Mouse (Mus musculus) limb, embryonic 12.5 days (tissue): ENCODE results near the gene Tmem44. TPM values are rescaled to one million over a fixed set of nuclear protein-coding genes. Genes with fewer than 3 reads are reported as not detected.

ENCODE experiments used
- ATAC-seq: fragments of 200-750 bp; cut with Nextera tagmentation; 2 replicates; pipeline ENCODE4 v1.8.0; 2017; ENCODE audit warnings: low read depth, moderate TSS enrichment; ENCODE audit not compliant: insufficient number of reproducible peaks, insufficient read depth, low FRiP score, low TSS enrichment
- H3K27ac ChIP-seq: fragments of 300-500 bp; sonication (generic); 2 replicates; pipeline ENCODE4 v1.5.1; 2016; ENCODE audit warnings: mild to moderate bottlenecking, moderate library complexity
- H3K27me3 ChIP-seq: fragments of 300-500 bp; sonication (generic); 2 replicates; pipeline ENCODE4 v1.6.1; 2016; ENCODE audit warnings: mild to moderate bottlenecking, moderate library complexity
- H3K36me3 ChIP-seq: fragments of 300-500 bp; sonication (generic); 2 replicates; pipeline ENCODE4 v1.6.1; 2016; ENCODE audit warnings: mild to moderate bottlenecking, moderate library complexity
- H3K4me1 ChIP-seq: fragments of 300-500 bp; sonication (generic); replicated peaks from 2 replicates; pipeline ENCODE4 v1.6.1; 2016
- H3K4me2 ChIP-seq: fragments of 300-500 bp; sonication (generic); 2 replicates; pipeline ENCODE4 v1.6.1; 2016; ENCODE audit warnings: mild to moderate bottlenecking, moderate library complexity
- H3K4me3 ChIP-seq: fragments of 300-500 bp; sonication (generic); replicated peaks from 2 replicates; pipeline ENCODE4 v1.5.1; 2016; ENCODE audit warnings: mild to moderate bottlenecking
- H3K9ac ChIP-seq: fragments of 300-500 bp; sonication (generic); replicated peaks from 2 replicates; pipeline ENCODE4 v1.6.1; 2016; ENCODE audit warnings: mild to moderate bottlenecking, moderate library complexity
- H3K9me3 ChIP-seq: fragments of 300-500 bp; sonication (generic); 2 replicates; pipeline ENCODE4 v1.6.1; 2016; ENCODE audit warnings: mild to moderate bottlenecking, moderate library complexity
- WGBS: fragments of 180-500 bp; shearing (Covaris S2); methylation state at CpG from one replicate; pipeline ENCODE4 v1.1.7; 2016; 5-methylcytosine and 5-hydroxymethylcytosine counted together
- polyA plus RNA-seq: library from polyadenylated mRNA; unstranded; fragments of >200 nt; fragmentation: Nextera tagmentation; extraction: Ambion mirVana; gene quantifications from 2 replicates; pipeline ENCODE4 v1.2.1, GENCODE M21; 2016

Tmem44 gene
- polyA plus RNA-seq, 1 experiment from 2014 or later, result 27.5 TPM

GRCm38 (mm10) chr16:30549966-30550747 lies 485 bp downstream of the Tmem44 start:
- Histone ChIP-seq H3K27me3 (0 out of 2 replicates have a peak, but pooled peaks cover 7% of the 10 kb centered on the region), H3K9ac (peak overlapping the region; percentile 91), H3K27ac (0 out of 2 replicates have a peak overlapping the region, but pooled peaks have one; percentile 64), H3K4me2 (peak overlapping the region; percentile 65), H3K36me3 (peaks cover 16% of the 10 kb centered on the region), H3K4me1 (peaks cover 17% of the 10 kb centered on the region), H3K4me3 (peak overlapping the region; percentile 72), H3K9me3 (peaks cover 16% of the 10 kb centered on the region)
- under 1% methylated on average over 63 of the region's 63 CpGs for WGBS
- peak; percentile 88 for ATAC-seq

GRCm38 (mm10) chr16:30549516-30549915 lies 1.1 kb downstream of the Tmem44 start:
- no peak overlapping the region for H3K27ac ChIP-seq
- H3K9me3 ChIP-seq, result peaks cover 10% of the 10 kb centered on the region
- peaks cover 20% of the 10 kb centered on the region for H3K36me3 ChIP-seq
- H3K4me2 ChIP-seq, result peak overlapping the region; percentile 65
- no peak for ATAC-seq
- peak overlapping the region; percentile 72 for H3K4me3 ChIP-seq
- WGBS, result 83% methylated on average over 7 of the region's 7 CpGs
- no peak overlapping the region for H3K9ac ChIP-seq
- 0 out of 2 replicates have a peak, but pooled peaks cover 7% of the 10 kb centered on the region for H3K27me3 ChIP-seq
- peaks cover 17% of the 10 kb centered on the region for H3K4me1 ChIP-seq

GRCm38 (mm10) chr16:30548291-30548690 lies 2.4 kb downstream of the Tmem44 start:
- H3K4me2 ChIP-seq, result no peak overlapping the region
- no peak overlapping the region for H3K27ac ChIP-seq
- H3K9me3 ChIP-seq, result peaks cover 6% of the 10 kb centered on the region; the same call in 1 of the 2 replicates
- WGBS, result 81% methylated on average over 5 of the region's 5 CpGs
- no peak overlapping the region for H3K9ac ChIP-seq
- ATAC-seq, result no peak
- H3K4me3 ChIP-seq, result no peak overlapping the region
- peaks cover 17% of the 10 kb centered on the region for H3K4me1 ChIP-seq
- 0 out of 2 replicates have a peak, but pooled peaks cover 7% of the 10 kb centered on the region for H3K27me3 ChIP-seq
- peaks cover 28% of the 10 kb centered on the region for H3K36me3 ChIP-seq

GRCm38 (mm10) chr16:30544693-30545092 lies 5.9 kb downstream of the Tmem44 start:
- WGBS, result 81% methylated on average over 4 of the region's 4 CpGs
- no peak overlapping the region for H3K9ac ChIP-seq
- ATAC-seq, result no peak
- H3K4me3 ChIP-seq, result no peak overlapping the region
- H3K36me3 ChIP-seq, result peaks cover 38% of the 10 kb centered on the region
- peaks cover 14% of the 10 kb centered on the region for H3K4me1 ChIP-seq
- H3K27ac ChIP-seq, result no peak overlapping the region
- H3K4me2 ChIP-seq, result no peak overlapping the region
- H3K9me3 ChIP-seq, result peaks cover 6% of the 10 kb centered on the region; the same call in 1 of the 2 replicates
- H3K27me3 ChIP-seq, result 0 out of 2 replicates have a peak, but pooled peaks cover 7% of the 10 kb centered on the region

GRCm38 (mm10) chr16:30543386-30543785 lies 7.3 kb downstream of the Tmem44 start:
- H3K4me1 ChIP-seq, result 0 out of 2 replicates have a peak, but pooled peaks cover 7% of the 10 kb centered on the region
- H3K9ac ChIP-seq, result no peak overlapping the region
- peaks cover 6% of the 10 kb centered on the region; the same call in 1 of the 2 replicates for H3K9me3 ChIP-seq
- 89% methylated on average over 9 of the region's 9 CpGs for WGBS
- no peak for ATAC-seq
- H3K36me3 ChIP-seq, result peaks cover 38% of the 10 kb centered on the region
- no peaks in the 10 kb centered on the region for H3K27me3 ChIP-seq
- no peak overlapping the region for H3K4me2 ChIP-seq
- no peak overlapping the region for H3K27ac ChIP-seq
- no peak overlapping the region for H3K4me3 ChIP-seq

- peaks cover 38% of the 10 kb centered on the region for H3K36me3 ChIP-seq
- H3K9ac ChIP-seq, result no peak overlapping the region
- H3K4me1 ChIP-seq, result 0 out of 2 replicates have a peak, but pooled peaks cover 7% of the 10 kb centered on the region
- H3K27me3 ChIP-seq, result no peaks in the 10 kb centered on the region
- 78% methylated on average over 6 of the region's 6 CpGs for WGBS
- H3K4me2 ChIP-seq, result no peak overlapping the region
- peaks cover 6% of the 10 kb centered on the region; the same call in 1 of the 2 replicates for H3K9me3 ChIP-seq
- no peak overlapping the region for H3K4me3 ChIP-seq
- no peak overlapping the region for H3K27ac ChIP-seq
- no peak for ATAC-seq
Measured at GRCm38 (mm10) chr16:30542826-30543225, 7.8 kb downstream of the Tmem44 start.

- no peak overlapping the region for H3K27ac ChIP-seq
- 0 out of 2 replicates have a peak overlapping the region, but pooled peaks have one; percentile 37 for H3K9ac ChIP-seq
- no peaks in the 10 kb centered on the region for H3K9me3 ChIP-seq
- peak overlapping the region; percentile 22 for H3K4me3 ChIP-seq
- H3K4me1 ChIP-seq, result 0 out of 2 replicates have a peak, but pooled peaks cover 7% of the 10 kb centered on the region
- 53% methylated on average over 20 of the region's 20 CpGs for WGBS
- peak overlapping the region; percentile 42 for H3K4me2 ChIP-seq
- H3K36me3 ChIP-seq, result peaks cover 26% of the 10 kb centered on the region
- no peak for ATAC-seq
- no peaks in the 10 kb centered on the region for H3K27me3 ChIP-seq
Measured at GRCm38 (mm10) chr16:30540107-30541001, 10.3 kb downstream of the Tmem44 start.

- H3K4me2 ChIP-seq, result no peak overlapping the region
- no peak overlapping the region for H3K4me3 ChIP-seq
- no peak overlapping the region for H3K9ac ChIP-seq
- H3K36me3 ChIP-seq, result peaks cover 17% of the 10 kb centered on the region
- no peak for ATAC-seq
- H3K27me3 ChIP-seq, result no peaks in the 10 kb centered on the region
- 27% methylated on average over 10 of the region's 10 CpGs for whole genome bisulfite sequencing
- no peaks in the 10 kb centered on the region for H3K9me3 ChIP-seq
- 0 out of 2 replicates have a peak, but pooled peaks cover 7% of the 10 kb centered on the region for H3K4me1 ChIP-seq
- peak overlapping the region; percentile 12; the same call in 1 of the 2 replicates for H3K27ac ChIP-seq
Measured at GRCm38 (mm10) chr16:30539433-30539832, 11.2 kb downstream of the Tmem44 start.

- Histone ChIP-seq H3K27ac (no peak overlapping the region), H3K9ac (no peak overlapping the region), H3K4me1 (0 out of 2 replicates have a peak, but pooled peaks cover 1% of the 10 kb centered on the region), H3K4me3 (no peak overlapping the region), H3K36me3 (0 out of 2 replicates have a peak, but pooled peaks cover 5% of the 10 kb centered on the region), H3K9me3 (no peaks in the 10 kb centered on the region), H3K27me3 (no peaks in the 10 kb centered on the region), H3K4me2 (no peak overlapping the region)
- 92% methylated on average over 1 of the region's 1 CpGs for whole genome bisulfite sequencing
- no peak for ATAC-seq
Measured at GRCm38 (mm10) chr16:30535075-30535474, 15.6 kb downstream of the Tmem44 start.

- Histone ChIP-seq H3K36me3 (peaks cover 16% of the 10 kb centered on the region), H3K4me1 (no peaks in the 10 kb centered on the region), H3K9me3 (no peaks in the 10 kb centered on the region), H3K27me3 (no peaks in the 10 kb centered on the region), H3K9ac (no peak overlapping the region), H3K4me2 (no peak overlapping the region), H3K4me3 (no peak overlapping the region), H3K27ac (no peak overlapping the region)
- 49% methylated on average over 4 of the region's 4 CpGs for WGBS
- ATAC-seq, result no peak
Measured at GRCm38 (mm10) chr16:30533592-30533991, 17.1 kb downstream of the Tmem44 start.

GRCm38 (mm10) chr16:30532929-30533328 lies 17.7 kb downstream of the Tmem44 start:
- H3K4me2 ChIP-seq, result no peak overlapping the region
- no peaks in the 10 kb centered on the region for H3K4me1 ChIP-seq
- H3K9ac ChIP-seq, result no peak overlapping the region
- H3K4me3 ChIP-seq, result no peak overlapping the region
- 23% methylated on average over 1 of the region's 1 CpGs for WGBS
- H3K9me3 ChIP-seq, result no peaks in the 10 kb centered on the region
- H3K36me3 ChIP-seq, result peaks cover 17% of the 10 kb centered on the region
- ATAC-seq, result no peak
- H3K27ac ChIP-seq, result no peak overlapping the region
- H3K27me3 ChIP-seq, result no peaks in the 10 kb centered on the region
